Mouse (Mus musculus) neutrophil, adult 5-6 weeks (primary cell): ENCODE results near the gene Trappc10. TPM values are rescaled to one million over a fixed set of nuclear protein-coding genes. Genes with fewer than 3 reads are reported as not detected.

Experiments used
- ATAC-seq: fragments of 151-379, 151-347 bp; 2 replicates; pipeline ENCODE4 v1.8.0; 2017; ENCODE audit warnings: mild to moderate bottlenecking, moderate TSS enrichment; ENCODE audit not compliant: insufficient number of reproducible peaks, poor library complexity, low FRiP score, severe bottlenecking; ENCODE audit errors: extremely low read depth
- total RNA-seq: library from RNA; stranded (forward); fragments of 200-1000 nt; gene quantifications from 2 replicates; pipeline ENCODE4 v1.2.3, GENCODE M21; 2017

Trappc10 gene
- total RNA-seq, 1 experiment from 2014 or later = 38.4 TPM

GRCm38 (mm10) chr10:78260322-78260721, 15.9 kb upstream of the Trappc10 start:
- no peak for ATAC-seq

- ATAC-seq = no peak
Measured at GRCm38 (mm10) chr10:78259702-78260101, 15.3 kb upstream of the Trappc10 start.

GRCm38 (mm10) chr10:78259230-78259629, 14.8 kb upstream of the Trappc10 start:
- ATAC-seq = no peak

GRCm38 (mm10) chr10:78258142-78258675, 13.8 kb upstream of the Trappc10 start:
- ATAC-seq = no peak

GRCm38 (mm10) chr10:78255646-78256059, 11.2 kb upstream of the Trappc10 start:
- ATAC-seq = no peak

- no peak for ATAC-seq
Measured at GRCm38 (mm10) chr10:78247206-78247605, 2.8 kb upstream of the Trappc10 start.

- no peak for ATAC-seq
Measured at GRCm38 (mm10) chr10:78246725-78247124, 2.3 kb upstream of the Trappc10 start.

GRCm38 (mm10) chr10:78245225-78245547, 745 bp upstream of the Trappc10 start:
- no peak for ATAC-seq

- ATAC-seq = peak; percentile 20; the same call in 1 of the 2 replicates
Measured at GRCm38 (mm10) chr10:78244058-78244437, 393 bp downstream of the Trappc10 start.

- ATAC-seq = no peak
Measured at GRCm38 (mm10) chr10:78238926-78239325, 5.5 kb downstream of the Trappc10 start.

- ATAC-seq = no peak
Measured at GRCm38 (mm10) chr10:78238297-78238696, 6.1 kb downstream of the Trappc10 start.

- ATAC-seq = no peak
Measured at GRCm38 (mm10) chr10:78237809-78238208, 6.6 kb downstream of the Trappc10 start.

GRCm38 (mm10) chr10:78236885-78237629, 7.4 kb downstream of the Trappc10 start:
- no peak for ATAC-seq

GRCm38 (mm10) chr10:78233756-78234155, 10.7 kb downstream of the Trappc10 start:
- ATAC-seq = no peak

- ATAC-seq = no peak
Measured at GRCm38 (mm10) chr10:78233161-78233560, 11.3 kb downstream of the Trappc10 start.

GRCm38 (mm10) chr10:78232301-78232980, 12.0 kb downstream of the Trappc10 start:
- no peak for ATAC-seq

- no peak for ATAC-seq
Measured at GRCm38 (mm10) chr10:78228560-78228928, 15.9 kb downstream of the Trappc10 start.

GRCm38 (mm10) chr10:78227875-78228559, 16.4 kb downstream of the Trappc10 start:
- ATAC-seq = no peak

GRCm38 (mm10) chr10:78224136-78224535, 20.3 kb downstream of the Trappc10 start:
- no peak for ATAC-seq

- no peak for ATAC-seq
Measured at GRCm38 (mm10) chr10:78222908-78223307, 21.5 kb downstream of the Trappc10 start.
